Mouse (Mus musculus) T-cell, adult 2 months (primary cell): ENCODE data around the gene Zhx3.

Experiments
- DNase-seq: peaks from one replicate; pipeline ENCODE4 v3.0.0; 2022; ENCODE audit warnings: low spot score

Gene Zhx3

DNA sequence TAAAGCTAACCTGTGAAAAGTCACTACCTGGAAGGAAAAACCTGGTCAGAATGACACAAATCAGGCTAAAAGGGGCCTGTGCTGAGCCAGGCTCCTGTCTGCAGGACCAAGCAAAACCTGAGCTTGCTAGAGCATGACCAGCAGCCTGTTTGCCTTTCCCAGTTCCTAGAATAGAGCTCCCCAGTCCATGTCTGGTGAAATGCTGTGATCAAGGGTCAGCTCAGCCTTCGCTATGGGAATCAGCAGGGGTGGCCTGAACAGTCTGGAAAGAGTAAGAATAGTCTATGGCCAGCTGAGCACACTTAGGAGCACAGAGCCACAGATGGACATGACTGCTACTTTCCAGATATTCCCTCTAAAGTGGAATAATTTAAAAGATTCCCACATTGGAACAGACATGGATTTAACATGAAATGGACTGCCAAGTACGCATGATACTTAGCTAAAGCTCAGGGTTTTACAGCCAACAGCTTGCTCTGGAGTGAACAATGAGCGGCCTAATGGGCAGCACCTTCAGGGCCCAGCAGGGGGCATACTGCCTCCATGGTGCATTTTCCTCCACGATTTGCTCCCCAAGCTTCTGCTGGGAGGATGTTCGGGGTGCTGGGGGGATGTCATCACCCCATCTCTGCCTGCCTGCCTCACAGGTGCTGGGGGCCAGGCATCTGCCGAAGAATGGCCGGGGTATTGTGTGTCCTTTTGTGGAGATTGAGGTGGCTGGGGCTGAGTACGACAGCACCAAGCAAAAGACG, 112.2 kb downstream of the Zhx3 start:
- DNase-seq, result no peak

DNA sequence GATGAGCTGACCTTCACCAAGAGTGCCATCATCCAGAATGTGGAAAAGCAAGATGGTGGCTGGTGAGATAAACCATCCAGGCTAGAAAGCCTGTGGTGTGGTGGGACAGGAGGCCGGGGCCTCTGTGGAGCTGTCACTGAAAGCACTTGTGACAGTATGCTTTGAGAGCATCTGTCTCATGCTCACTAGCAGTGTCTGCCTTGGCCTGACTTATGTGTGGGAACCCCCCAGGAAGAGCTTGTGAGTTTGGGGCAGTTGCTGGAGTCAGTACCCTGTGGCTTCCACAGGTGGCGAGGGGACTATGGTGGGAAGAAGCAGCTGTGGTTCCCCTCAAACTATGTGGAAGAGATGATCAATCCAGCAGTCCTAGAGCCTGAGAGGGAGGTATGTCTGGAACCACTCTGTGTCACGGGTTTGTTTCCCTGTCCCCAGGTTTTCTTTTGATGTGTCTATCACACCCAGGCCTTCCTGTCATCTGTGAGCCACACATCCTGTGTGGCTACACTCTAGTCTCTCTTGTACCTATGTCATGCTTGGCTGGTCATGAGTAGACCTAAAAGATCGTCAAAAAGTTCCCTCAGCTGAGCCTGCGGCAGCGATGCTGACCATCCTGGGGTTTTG, 116.1 kb downstream of the Zhx3 start:
- peak; percentile 82 for DNase-seq

- no peak for DNase-seq
Observed at GRCm38 (mm10) chr2:160747075-160747474, 125.7 kb downstream of the Zhx3 start.

- DNase-seq, result peak; percentile 49
Observed at GRCm38 (mm10) chr2:160746637-160747036, 126.2 kb downstream of the Zhx3 start.

GRCm38 (mm10) chr2:160745497-160745896, 127.3 kb downstream of the Zhx3 start:
- DNase-seq, result peak; percentile 35

- DNase-seq, result no peak
Observed at GRCm38 (mm10) chr2:160744823-160745210, 128.0 kb downstream of the Zhx3 start.

DNA sequence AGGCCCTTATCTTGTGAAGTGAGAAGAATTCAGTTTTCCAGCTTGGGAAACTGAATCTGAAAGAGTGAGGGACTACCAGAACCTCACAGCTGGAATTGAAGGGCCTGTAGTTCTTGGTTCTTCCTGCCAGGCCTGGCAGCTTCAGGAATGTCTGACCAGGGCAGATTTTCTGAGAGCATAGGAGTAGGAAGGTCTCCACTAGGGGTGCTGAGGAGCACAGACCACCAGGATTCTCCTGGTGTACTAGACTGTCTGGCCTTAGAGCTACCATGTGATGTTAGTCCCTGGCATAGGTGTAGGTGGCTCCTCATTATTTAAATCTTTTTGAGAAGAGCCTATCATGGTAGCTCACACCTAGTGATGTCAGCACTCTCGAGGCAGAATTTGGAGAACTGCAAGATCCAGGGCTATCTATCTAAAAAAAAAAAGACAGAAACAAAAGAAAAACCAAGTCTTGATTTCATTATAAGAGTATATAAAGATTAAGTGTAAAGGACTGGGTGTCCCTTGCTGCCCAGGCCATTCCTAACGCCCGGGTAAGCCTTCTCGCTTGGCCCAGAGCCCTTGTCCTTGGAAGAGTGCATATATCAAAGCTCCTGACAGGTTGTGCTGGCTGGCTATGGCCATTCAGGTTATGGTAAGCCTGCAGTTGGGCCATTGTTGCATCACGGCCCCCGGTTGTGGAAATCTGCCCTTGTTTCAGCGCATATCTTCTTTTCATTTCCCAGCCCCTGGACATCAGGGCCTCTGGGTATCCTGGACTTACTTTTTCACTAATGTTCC, 128.6 kb downstream of the Zhx3 start:
- peak; percentile 49 for DNase-seq

GRCm38 (mm10) chr2:160742161-160742609, 130.6 kb downstream of the Zhx3 start:
- peak; percentile 59 for DNase-seq

DNA sequence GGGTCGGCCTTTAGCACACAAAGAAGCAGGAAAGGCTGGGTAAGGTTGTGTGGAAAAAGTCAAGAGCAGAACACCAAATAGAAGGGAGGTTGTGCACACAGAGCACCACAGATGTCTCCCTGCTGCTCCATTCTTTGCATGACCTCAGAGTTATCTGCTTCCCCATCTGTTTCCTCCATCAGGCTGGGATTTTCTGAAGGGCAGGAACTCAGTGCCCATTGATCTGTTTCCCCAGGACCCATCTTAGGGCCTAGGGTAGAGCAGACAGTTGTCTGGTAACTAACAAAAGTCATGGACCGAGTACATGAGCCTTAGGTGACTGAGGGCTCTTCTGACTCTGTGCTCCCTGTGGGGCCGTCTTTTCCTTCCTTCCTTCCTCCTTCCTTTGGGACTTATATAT, 131.2 kb downstream of the Zhx3 start:
- DNase-seq, result no peak

DNA sequence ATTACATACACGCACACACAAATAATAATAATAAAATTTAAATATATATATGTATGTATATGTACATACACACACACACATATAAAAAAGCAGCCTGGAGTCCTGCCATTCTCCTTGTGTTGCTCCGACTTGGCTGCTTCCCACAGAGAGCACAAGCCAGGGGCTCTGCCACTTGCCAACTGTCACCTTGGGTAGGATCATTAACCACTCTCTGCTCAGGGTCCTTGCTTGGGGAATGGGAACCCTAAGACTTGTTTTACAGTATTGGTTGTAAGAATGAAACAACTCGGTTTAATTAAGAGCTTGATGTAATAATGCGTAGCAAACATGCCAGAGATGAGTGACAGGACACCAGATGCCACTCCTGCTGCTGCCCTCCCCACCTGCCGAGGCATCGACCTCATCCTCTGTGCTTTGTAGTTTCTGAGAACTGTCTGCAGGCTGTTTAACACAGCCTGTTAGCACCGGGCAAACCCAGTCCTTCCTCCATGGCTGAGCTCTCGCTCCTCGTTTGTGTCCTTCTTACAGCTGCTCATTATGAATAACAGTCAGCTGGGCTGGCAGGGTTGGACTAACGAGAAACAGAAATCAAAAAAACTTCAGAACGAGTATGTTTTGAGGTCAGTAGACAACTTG, 132.2 kb downstream of the Zhx3 start:
- peak; percentile 76 for DNase-seq

DNA sequence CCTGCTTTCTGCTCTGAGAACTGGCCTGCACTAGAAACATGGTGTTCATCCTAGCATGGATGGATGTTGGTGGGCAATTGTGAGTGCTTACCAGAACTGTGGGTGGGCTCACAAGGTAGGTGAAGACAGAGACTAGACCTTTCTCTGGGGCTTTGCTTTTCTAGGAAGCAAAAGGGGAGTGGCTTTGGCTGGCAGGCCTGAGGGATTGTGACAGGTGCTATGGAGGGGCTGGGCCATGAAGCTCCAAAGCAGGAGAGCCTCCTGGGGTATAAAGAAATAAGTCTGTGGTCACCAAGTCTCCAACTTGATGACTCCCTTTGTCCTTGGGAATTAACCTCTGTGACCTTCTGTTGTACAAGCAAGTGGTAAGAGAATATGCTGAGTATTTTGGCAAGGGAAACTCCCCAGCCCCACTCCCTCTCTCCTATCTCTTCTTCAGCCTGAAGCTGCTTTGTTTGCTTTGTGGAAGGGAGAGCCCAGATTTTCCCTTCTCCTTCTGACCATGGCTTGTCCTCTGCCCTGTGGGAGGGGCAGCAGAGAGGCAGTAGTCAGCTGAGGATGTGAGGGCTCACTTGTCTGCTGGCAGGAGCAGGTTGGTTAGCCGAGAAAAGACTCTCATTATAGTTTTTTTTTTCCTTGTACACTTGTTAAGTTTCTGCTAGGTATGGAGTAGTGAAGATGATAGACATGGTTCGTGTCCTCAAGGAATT, 133.0 kb downstream of the Zhx3 start:
- DNase-seq, result no peak

DNA sequence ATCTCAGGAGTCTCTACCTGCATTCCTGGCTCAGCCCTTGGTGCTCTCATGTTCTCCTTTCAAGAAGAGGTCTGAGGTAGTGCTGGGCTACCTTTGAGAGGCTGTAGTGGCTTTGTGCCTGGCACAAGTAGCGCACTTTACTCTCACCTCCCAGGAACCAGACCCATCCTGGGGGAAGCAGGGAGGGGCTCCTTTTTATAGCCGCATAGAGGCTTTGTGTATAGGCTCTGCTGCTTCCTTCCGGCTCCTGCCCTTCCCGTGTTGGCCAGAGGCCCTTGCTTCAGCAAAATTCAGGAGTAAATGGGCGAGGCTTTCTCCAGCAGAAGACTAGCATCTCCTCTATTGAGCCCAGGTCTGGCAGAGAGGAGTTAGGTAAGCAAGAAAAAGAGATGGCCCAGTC, 134.4 kb downstream of the Zhx3 start:
- no peak for DNase-seq

GRCm38 (mm10) chr2:160736466-160736865, 136.3 kb downstream of the Zhx3 start:
- DNase-seq, result no peak

DNA sequence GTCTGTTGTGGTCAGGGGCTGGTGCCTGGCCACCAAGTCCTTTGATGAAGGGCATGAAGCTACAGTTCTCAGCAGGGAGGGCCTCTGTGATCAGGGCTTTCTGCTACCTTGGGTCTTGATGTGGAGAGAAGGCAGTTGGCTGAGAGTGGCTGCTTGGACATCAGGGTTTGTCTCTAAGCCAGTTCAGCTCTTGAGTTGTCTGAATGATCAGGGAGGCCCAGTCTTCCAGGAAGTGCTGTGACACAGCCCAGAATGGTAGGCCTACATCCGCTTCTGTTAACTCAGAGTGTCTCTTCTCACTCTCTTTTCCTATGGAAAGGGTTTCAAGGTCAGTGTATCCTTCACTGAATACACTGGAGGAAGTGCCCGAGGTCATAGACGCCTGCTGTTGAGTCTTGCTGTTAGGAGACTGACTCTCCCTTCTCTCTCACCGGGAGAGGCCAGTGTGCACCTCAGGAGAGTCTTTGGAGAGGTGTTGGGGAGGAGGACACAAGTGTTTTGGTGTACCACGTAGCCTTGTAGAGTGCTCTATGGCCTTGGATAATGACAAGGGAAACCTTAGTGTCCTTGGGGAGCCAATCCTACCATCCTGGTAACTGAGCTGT, 137.0 kb downstream of the Zhx3 start:
- DNase-seq, result no peak

DNA sequence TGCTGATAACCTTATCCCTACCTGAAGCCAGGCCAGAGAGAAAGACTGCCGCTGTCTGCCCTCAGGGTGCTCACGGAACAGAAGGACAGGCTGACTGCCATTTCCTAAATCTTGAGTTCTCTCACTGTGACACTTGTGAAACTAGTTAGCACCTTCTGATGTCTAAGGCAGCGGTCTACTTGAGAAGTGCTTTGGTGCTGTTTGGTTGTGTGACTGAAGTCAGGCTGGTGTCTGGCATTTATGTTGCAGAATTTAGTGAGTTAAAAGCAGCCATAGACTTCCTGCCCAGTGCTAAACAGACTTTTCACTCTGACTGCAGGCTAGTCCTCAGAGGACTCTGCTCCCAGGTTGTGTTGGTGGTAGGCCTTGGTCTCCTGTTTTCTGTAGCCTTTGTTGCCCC, 138.5 kb downstream of the Zhx3 start:
- DNase-seq, result peak; percentile 74

- DNase-seq, result peak; percentile 74
Observed at GRCm38 (mm10) chr2:160733131-160733531, 139.7 kb downstream of the Zhx3 start.

- no peak for DNase-seq
Observed at GRCm38 (mm10) chr2:160732420-160732995, 140.3 kb downstream of the Zhx3 start.

DNA sequence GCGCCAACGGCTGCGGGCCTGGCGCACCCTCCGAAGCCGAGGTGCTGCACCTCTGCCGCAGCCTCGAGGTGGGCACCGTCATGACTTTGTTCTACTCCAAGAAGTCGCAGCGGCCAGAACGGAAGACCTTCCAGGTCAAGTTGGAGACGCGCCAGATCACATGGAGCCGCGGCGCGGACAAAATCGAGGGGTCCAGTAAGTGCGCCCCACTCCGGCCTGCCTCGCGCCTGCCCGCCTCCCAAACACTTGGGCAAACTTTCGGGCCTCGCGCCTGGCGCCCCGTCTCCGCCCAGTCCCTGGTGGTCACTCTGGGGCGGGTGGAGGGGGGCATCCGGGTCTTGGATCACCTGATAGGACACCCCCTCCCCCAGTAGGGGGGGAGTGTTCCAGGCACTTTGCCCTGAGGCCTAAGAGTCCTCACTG, 140.9 kb downstream of the Zhx3 start:
- peak; percentile 18 for DNase-seq

DNA sequence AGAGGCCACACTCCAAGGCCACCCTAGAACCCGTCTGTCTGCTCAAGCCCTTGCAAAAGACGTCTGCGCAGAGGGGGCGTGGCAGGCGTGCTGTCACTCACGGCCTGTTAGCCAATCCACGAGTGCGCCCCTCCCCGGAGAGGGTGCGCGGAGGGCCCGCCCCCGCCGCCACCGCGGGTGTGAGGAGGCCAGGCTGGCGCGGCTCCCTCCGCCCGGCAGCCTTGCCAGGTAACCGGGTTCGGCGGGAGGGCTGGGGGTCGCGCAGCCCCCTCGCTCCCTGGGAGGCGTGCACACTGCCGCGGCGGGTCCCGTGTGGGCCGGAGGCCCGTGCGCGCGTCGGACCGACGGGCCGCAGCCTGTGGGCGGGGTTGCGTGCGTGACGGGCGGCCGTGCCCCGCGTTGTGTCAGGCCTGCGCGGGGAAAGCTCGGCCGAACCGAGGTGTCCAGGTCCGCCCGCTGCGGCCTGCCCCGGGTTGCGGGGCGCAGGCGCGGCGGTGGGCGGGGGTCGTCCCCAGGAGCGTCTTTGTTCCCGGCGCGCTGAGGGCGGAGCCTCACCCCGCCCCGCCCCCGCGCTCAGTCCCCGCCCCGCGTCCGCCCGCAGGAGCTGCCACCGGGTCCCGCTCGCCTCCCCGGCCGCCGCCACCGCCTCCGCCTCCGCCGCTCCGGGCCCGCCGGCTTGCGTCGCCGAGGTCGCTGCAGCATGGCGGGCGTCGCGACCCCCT, 141.5 kb downstream of the Zhx3 start, which contains the start of gene Plcg1:
Gene Plcg1, plus strand, starts transcription at position 184 of the 722 bp plus-strand sequence.
- peak; percentile 90 for DNase-seq

GRCm38 (mm10) chr2:160730797-160731116, 142.0 kb downstream of the Zhx3 start:
- no peak for DNase-seq
